Mouse (Mus musculus): ENCODE measurements around the gene Tshz2.

The Tshz2 gene

DNA sequence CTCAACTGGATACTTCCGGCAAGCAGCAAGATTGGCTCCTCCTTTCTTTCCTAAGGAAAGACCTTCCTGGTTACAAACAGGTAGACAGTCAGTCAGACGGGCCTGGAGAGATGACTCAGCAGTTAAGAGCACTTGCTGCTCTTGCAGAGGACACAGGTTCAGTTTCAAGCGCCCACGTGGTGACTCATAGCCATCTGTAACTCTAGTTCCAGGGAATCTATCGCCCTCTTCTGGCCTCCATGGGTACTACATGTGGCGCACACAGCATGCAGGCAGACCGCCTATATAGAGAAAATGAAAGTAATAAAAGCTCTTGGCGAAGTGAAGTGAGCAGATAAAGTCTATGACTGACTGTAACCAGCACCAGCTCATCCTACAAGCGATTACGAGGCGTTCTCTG, 413.1 kb downstream of the Tshz2 start:
- DNase-seq (ENCODE audit: low spot score in 2 of 2) = no peak

DNA sequence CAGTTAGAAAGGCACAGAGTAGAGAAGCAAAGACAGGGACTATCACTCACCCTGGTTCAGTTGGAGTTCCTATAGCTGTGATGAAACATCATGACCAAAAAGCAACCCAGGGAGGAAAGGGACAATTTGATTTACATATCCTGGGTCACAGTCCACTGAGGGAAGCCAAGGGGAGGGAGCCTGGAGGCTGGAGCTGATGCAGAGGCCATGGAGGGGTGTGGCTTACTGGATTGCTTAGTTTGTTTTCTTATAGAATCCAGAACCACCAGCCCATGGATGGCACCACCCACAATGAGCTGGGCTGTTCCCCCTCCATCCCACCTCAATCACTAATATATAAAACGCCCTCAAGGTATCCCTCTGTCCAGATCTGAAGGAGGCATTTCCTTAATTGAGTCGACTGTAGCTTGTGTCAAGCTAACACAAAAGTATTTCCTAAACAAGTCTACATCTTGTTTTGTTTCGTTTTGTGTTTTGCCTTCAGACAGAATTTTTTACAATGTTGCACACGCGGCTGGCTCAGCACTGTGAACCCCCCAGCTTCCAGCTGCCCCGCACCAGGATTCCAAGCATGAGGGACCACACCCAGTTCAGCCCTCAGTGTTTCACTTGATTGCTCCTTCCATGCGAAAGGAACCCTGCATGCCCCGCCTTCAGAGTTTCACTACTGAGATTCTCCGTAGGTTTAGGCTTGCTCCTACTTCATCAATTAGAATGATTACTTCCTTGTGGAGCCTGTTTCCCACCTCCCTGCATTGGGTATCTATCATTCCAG, 413.7 kb downstream of the Tshz2 start:
- DNase-seq (ENCODE audit: low spot score in 2 of 2) = no peak

DNA sequence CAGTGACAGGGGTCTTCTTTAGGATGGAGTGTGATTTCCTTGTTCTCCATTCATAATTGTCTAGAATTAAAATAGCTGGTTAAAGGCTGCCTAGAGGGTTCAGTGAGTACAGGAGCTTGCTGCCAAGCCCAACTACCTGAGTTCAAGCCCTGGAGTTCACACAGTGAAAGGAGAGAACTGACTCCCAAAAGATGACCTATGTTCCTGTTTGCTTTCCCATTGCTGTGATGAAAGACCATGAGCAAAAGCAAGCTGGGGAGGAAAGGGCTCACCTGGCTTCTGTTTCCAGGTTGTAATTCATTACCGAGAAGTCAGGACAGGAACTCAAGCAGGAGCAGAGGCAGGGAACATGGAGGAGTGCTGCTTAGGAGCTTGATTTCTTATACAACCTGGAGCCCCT, 416.0 kb downstream of the Tshz2 start:
- DNase-seq (ENCODE audit: low spot score in 2 of 2) = no peak

DNA sequence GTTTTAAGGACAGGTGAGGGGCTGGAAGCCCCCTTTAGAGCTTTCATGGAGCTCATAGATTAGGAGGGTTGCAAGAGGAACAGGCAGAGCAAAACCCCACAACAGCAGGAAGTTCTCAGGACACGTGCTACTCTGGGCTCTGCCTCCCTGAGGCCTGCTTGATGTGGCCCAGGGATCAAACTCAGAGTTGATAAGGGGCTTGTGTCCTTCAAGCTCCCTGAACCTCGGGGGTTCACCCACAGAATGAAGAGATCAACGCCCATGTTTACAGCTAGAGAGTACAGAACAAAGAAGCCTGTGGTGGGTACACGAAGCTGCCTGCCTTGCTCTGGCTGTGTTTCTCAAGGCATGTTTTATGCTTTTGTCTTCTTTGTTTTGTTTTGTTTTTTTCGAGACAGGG, 417.8 kb downstream of the Tshz2 start:
- DNase-seq (ENCODE audit: low spot score in 2 of 2) = no peak

DNA sequence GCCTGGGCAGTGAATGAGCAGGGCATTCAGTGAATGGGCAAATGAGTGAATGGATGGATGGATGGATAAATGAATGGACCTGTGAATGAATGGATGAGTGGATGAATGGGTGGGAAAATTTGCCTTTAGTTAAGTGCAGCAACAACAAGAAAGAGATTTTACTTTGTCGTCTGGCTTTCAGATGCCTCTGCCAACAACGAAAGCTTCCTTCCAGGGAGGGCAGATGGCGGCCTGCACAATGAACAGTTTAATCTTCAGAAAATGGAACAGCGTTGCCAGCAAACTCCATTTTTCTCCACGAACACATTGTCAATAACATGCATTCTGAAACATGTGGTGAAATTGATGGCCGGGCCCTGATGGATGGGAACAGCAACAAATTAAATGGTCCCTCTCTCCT, 418.6 kb downstream of the Tshz2 start:
- DNase-seq (ENCODE audit: low spot score in 2 of 2) = no peak

DNA sequence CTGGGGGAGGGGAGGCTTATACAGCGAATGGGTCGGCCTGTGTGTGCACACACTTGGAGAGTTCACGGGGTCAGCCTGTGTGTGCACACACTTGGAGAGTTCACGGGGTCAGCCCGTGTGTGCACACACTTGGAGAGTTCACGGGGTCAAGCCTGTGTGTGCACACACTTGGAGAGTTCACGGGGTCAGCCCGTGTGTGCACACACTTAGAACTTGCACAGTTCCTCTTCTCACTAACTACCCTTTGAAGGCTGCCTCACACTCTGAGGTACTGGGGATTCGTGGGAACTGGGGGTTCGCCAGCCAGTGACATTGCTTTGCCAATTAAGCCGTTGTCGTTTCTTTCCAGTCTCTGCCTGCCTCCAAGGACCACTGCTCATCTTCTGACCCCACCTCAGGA, 422.1 kb downstream of the Tshz2 start:
- no peak for DNase-seq (ENCODE audit: low spot score in 2 of 2)

DNA sequence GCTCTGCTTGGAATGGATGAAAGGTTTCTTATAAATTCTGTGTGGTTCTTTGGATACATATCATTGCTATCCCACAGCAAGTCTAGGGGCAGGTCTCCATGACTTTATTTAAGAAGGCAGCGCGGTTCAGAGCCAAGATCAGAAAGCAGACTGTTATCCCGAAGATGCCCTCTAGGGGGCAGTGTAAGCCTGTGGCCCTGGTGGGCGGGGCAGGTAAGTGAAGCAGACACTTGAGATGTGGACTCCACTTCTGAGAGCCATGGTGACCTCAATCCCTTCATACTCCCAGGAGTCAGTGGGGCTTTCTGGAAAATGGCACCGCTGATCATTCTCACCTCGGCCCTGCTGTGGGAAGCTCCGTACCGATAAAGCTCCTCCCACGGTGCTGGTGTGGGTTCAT, 422.6 kb downstream of the Tshz2 start:
- DNase-seq (ENCODE audit: low spot score in 2 of 2) = peak in 1 of 2 experiments; percentile 30

DNA sequence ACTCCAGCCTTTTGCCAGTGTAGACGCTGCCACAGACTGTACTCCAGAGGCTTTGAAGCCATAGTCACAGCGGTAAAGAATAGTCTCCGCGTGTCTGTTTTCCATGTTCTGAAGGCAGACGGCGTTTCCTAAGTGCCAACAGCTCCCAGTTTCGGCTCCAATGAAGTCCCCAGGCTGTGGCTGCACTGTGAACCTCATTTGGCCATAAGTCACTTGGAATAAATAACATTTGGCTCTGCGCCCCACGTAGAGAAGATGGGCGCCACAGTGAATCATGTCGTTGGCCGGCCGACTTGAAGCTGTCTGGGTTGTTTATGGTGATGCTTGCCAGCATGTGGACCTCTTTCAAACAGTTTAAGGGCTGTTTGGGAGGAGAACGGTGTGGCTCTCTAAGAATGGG, 426.0 kb downstream of the Tshz2 start:
- DNase-seq (ENCODE audit: low spot score in 2 of 2) = peak in 1 of 2 experiments; percentile 24

DNA sequence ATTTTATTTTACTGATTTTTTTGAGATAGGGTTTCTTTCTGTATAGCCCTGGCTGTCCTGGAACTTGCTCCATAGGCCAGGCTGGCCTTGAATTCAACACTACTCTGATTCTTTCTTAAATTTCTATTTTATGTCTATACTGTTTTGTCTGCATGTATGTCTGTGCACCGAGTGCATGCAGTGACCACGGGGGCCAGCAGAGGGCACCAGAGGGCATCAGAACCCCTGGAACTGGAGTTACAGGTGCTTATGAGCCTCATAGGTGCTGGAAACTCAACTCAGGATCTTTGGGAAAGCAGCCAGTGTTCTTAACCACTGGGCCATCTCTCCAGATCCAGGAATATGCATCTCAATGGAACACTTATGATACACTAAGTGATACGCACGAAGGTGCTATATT, 427.3 kb downstream of the Tshz2 start:
- no peak for DNase-seq (ENCODE audit: low spot score in 2 of 2)

DNA sequence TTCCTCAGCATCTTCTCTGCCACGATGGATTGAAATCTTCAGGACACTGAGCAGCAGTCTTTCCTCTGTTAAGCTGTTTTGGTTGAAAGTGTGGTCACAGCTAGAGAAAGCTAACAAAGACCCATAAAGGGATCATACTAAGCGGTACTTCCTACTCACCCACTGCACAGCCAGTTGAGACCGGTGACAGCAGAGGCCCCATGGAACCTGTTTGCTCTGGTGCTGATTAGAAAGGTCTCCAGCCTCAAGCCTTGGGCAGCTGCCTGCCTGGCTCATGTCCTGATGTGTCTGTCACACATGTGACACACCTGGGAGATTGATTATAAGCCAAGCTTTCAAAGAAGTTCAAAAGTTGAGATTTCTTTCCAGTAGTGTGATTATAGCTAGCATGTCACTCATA, 429.6 kb downstream of the Tshz2 start:
- no peak for DNase-seq (ENCODE audit: low spot score in 2 of 2)

DNA sequence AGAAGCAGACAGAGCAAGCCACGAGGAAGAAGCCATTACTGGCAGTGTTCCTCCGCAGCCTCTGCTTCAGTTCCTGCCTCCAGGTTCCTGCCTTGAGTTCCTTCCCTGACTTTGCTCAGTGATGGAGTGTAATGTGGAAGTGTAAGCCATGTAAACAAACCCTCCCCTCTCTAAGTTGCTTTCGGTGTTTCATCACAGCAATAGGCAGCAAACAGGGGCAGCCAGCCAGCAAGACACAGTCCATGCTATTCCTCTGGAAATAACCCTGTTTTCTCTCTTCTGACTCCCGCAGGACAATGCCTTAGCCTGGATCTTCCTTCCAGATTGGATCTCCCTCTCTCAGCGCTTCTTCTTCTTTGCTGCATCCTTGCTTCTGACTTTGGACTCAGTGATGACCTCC, 437.2 kb downstream of the Tshz2 start:
- no peak for DNase-seq (ENCODE audit: low spot score in 2 of 2)

DNA sequence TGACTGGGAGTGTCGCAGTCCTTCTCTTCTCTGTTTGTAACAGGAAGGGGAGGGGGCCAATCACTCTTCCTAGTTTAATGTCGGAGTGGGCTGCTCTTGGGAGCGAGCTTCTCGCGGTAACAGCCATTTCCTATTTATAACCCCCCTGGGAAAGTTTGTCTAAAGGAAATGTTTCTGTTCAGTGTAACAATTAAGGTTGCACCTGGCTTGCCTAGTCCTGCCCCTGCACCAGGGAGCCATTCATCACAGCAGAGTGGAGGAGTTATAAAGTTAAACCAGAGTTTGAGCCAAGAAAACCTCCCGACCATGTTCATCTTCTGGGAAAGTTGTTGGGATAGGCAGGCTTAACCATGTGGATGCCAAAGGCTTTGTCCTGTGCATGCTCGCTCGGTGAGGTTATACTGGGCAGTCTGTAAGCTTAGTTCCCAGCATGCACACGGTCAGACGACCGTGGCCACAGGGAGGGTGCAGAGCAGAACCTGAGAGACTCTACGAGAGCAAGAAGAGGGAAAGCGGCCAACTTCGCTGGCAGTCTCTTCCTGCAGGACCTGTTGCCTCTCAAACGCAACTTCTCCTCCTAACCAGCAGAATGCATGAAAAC, 437.9 kb downstream of the Tshz2 start:
- DNase-seq (ENCODE audit: low spot score in 2 of 2) = no peak

DNA sequence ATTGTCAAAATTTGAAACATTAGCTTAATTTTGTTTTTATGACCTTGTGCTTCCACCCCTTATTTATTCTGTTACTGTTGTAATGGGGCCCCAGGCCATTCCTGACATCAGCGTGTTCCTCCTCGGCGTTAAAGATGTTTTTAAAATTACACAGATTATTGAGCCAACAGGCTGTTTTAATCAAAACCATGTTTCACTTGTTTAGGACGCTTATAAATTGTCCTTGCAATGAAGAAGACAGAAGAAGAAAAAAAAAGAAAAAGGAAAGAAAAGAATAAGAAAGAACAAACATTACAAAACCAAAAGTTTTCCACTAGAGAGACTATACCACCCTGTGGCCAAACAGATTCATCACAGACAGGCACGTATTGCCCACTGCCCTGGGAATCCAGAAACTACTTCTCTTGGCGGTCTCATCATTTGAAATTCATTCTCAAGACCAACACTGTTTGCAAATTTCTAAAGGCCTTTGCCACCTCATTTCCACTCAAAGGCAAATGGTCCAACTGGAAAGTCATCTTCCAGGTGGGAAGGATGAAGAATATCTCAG, 444.2 kb downstream of the Tshz2 start:
- DNase-seq (ENCODE audit: low spot score in 2 of 2) = no peak

DNA sequence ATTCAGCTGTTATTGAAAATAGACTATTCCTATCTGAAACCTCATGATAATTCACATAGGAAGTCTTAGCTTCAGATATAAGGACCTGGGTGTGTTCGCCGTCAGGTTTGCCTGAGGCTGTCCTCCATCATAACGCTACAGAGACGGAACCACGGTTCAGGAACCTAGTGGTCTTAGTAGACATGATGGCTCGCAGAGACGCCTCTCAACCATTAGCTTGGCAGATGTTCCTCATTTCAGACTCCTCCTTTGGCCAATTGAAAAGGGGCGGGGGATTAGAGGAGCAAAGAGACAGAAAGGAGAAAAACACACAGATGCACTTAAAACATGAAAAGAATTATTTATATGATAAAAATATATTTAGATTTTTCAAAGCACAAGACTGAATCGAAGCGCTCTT, 445.2 kb downstream of the Tshz2 start:
- DNase-seq (ENCODE audit: low spot score in 2 of 2) = no peak

DNA sequence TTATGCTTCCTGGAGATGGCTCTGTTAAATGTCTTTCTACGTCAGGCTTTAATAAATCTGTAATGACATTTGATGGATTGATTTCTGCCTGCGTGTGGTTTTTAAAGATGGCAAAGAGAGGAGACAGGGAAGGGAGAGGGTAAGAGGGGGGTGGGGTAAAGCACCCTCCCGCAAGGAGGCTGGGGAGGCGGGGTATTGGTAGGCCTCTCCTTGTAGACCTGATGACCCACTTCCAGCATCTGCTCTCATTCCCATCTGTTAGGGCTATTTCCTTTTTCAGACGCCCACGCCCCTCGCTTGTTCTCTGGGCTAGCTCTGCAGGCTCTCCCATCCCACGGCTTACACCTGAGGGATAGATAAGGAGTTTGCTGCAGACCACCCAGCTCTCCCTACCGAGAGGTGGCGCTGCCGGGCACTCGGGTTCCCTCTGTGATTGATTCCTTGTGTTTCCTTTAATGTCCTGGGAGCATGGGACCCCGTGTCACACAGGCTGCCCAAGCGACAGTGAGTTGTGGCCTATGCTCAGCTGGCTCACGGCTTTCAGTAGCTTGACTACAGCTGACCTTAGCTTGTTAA, 445.7 kb downstream of the Tshz2 start:
- no peak for DNase-seq (ENCODE audit: low spot score in 2 of 2)

DNA sequence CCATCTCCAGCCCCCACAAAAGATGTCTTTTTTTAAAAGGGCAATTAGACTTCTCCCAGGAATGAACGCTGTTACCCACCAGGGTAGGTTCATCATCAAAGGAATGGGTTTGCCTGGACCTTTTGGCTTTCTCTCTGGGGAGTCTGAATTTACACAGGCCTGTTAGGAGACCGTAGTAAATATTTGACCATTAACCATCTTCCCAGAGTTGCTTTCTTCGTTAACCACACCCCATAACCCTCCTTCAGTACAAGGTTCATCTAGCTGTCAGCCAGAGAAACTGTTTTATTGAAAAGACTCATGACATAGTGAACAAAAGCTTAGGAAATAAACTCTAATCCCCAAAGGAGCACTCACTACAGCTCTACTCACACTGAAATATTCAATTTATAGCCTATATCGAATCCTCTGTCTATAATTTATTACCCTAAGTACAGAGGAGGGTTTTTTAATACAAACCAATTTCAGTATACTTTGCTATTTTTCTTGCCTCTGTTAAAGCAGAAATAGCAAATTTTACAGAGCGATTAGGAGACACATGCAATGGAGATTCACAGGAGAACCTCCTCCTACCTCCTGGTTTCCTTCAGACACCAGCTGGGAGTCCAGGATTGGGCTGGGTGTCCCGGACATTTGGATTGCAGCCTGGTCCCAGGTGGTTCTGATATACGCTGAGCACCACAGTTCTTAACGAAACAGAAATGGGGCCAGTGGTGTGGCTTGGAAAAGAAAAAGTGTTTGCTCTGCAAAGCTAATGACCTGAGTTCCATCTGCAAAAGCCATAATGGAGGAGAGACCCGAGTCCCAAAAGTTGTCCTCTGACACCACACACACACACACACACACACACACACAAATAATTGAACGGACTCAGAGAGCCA, 459.0 kb downstream of the Tshz2 start:
- DNase-seq (ENCODE audit: low spot score in 2 of 2) = no peak

DNA sequence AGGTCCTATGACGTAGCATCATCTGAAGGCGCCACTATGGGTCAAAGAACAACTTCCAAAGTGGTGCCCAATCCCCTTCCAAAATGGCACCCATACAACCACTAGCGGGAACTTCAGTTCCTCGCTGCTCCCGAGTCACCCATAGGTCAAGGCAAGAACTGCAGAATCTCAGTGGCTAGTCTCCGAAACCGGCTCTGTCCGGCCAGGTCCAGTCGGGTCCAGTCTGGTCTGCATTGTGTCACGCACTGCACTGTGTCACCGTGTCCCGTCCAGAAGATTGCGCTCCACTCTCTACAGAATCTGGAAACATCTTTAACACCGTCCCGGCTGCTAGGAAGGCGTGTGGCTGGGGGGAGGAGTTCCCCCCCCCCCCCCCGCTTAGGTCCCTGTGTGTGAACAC, 461.4 kb downstream of the Tshz2 start:
- DNase-seq (ENCODE audit: low spot score in 2 of 2) = no peak

DNA sequence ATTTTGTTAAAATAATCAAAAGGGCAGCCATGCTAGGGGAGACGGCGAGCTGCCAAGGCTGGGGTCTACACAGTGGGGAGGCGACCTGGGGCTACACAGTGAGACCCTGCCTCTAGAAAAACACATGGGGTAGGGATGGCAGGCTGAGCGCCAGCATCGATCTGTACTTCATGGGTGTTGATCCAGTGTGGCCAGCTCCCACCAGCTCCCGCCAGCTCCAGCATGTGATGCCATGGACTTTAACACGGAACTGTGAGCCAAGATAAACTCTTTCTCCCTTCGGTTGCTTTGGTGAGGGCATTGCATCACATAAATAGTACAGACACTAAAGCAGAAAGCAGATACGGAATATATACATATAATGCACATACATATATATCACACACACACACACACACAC, 462.1 kb downstream of the Tshz2 start:
- DNase-seq (ENCODE audit: low spot score in 2 of 2) = no peak

DNA sequence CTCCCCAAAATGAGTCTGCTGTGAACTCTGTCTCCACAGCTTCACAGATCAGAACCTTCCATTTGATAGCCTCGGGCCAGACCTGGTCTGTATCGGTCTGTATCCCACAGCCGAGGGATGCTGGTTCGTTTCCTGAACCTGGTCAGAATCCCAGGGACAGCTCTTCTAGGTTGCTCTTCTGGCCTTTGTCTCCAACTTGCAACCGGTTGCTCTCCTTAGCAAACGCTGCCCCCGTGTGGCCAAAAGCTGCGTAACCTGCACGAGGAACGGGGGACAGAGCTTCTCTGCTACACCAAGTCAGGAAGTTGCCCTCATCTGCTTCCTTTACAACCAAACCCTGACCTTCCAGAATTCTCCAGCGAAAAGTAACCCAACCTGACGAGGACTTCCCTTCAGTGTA, 468.3 kb downstream of the Tshz2 start:
- peak; percentile 85 to 96 for DNase-seq (ENCODE audit: low spot score in 2 of 2)

DNA sequence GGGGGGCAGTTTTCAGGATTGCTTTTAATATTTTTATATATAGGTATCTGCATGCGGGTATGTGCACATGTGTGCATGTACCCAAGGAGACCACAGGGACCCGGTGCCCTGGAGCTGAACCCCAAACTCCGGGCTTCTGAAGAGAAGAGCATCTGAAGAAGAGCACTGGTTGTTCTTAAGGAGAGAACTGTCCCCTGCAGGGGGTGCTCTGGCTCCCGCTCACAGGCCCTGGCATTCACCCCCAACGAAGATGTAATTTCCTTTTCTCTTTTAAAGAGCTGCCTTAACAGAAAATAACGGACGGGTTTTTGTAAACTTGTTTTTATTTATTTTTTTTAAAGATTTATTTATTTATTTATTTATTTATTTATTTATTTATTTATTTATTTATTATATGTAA, 469.1 kb downstream of the Tshz2 start:
- no peak for DNase-seq (ENCODE audit: low spot score in 2 of 2)

DNA sequence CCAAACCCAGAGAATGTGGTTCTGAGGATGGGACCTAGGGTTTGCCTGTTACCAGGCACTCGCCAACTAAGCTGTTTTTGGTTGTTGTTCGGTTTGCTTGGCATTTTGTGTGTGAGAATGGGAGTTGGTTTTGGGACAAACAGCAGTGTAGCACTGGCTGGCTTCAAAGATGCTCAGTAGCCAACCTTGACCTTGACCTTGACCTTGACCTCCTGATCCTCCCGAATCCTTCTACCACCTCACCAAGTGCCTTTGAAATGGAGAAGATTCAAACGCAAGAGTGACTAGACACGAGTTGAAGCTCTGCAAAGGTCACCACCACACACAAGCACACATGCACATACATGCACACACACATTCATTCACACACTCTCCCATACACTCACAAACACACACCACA, 470.5 kb downstream of the Tshz2 start:
- no peak for DNase-seq (ENCODE audit: low spot score in 2 of 2)

DNA sequence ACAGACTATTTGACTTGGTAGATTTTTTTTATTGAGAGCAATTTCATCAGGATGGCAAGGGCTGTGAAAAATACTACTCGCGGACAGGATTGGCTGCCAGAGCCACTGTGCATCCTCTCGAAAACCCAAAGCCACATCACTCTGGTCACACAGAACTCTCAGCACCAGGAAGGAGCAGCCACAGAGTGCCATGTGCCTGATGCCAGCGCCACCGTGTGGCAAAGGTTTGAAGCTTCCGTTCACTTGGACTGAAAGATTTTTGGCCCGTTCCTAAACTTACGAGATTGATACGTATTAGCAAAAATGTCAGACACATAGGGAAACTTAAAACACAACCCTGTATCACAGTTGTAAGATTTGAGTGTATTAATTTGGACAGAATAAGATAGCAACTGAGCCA, 471.0 kb downstream of the Tshz2 start:
- no peak for DNase-seq (ENCODE audit: low spot score in 2 of 2)

All from urinary bladder, adult 18-20 months (tissue).